ENCODE assay signal across 16 mouse cellular contexts in genomic region chr2:21946484-21946883, GRCm38 (mm10).
"Had no signal": no experiment of that assay in that cellular context is flagged by ENCODE, and none has a peak within 500 bp of the region (broad histone marks: within the 10 kb centered on the region; RNA-seq: fewer than 3 reads in every experiment).

No protein-coding gene starts in this region.

- H3K27me3 ChIP-seq: neural tube, embryonic 13.5 days; neural tube, embryonic 15.5 days; stomach, embryonic 15.5 days had no signal

- DNase-seq: retina, postnatal 1 day; right cerebral cortex, adult 18-20 months; right cerebral cortex, postnatal 14 days; right cerebral cortex, postnatal 25 days; right cerebral cortex, postnatal 4 days; spleen, adult 18-20 months; thymus, adult 18-20 months; thymus, adult 2 months; thymus, postnatal 14 days; thymus, postnatal 25 days; thymus, postnatal 36 days; thymus, postnatal 4 days had no signal

- H3K9me3 ChIP-seq: neural tube, embryonic 13.5 days; neural tube, embryonic 15.5 days; stomach, embryonic 15.5 days had no signal

- H3K9ac ChIP-seq: neural tube, embryonic 13.5 days; neural tube, embryonic 15.5 days; stomach, embryonic 15.5 days had no signal

- H3K4me2 ChIP-seq: neural tube, embryonic 13.5 days; neural tube, embryonic 15.5 days; stomach, embryonic 15.5 days had no signal

- H3K36me3 ChIP-seq: neural tube, embryonic 13.5 days; neural tube, embryonic 15.5 days; stomach, embryonic 15.5 days had no signal

- H3K4me1 ChIP-seq: neural tube, embryonic 13.5 days; neural tube, embryonic 15.5 days; stomach, embryonic 15.5 days had no signal

- H3K4me3 ChIP-seq: neural tube, embryonic 13.5 days; neural tube, embryonic 15.5 days; stomach, embryonic 15.5 days had no signal

- H3K27ac ChIP-seq: neural tube, embryonic 13.5 days; neural tube, embryonic 15.5 days; stomach, embryonic 15.5 days; stomach, postnatal 0 days had no signal
